Mouse (Mus musculus) ES-E14 (cell line): ENCODE measurements around the gene Sdc1. TPM values are rescaled to one million over a fixed set of nuclear protein-coding genes. Genes with fewer than 3 reads are reported as not detected.

Experiments used
- DNase-seq: peaks from one replicate; pipeline ENCODE4 v3.0.0-alpha.2; 2013; ENCODE audit warnings: low read depth, low spot score
- H3K27ac ChIP-seq: 2 replicates; pipeline ENCODE4 v1.5.1; 2012; ENCODE audit warnings: low read depth, mild to moderate bottlenecking, low read length, moderate library complexity, mixed read lengths; ENCODE audit not compliant: poor library complexity, insufficient read depth, severe bottlenecking
- H3K36me3 ChIP-seq: 2 replicates; pipeline ENCODE4 v1.6.1; 2012; ENCODE audit warnings: mild to moderate bottlenecking, low read length, moderate library complexity, mixed read lengths; ENCODE audit not compliant: control insufficient read depth, poor library complexity, insufficient read depth, severe bottlenecking
- H3K4me1 ChIP-seq, 2 experiments: fragments of 150-350 bp in 1 of 2; sonication (generic) in 1 of 2; 2 replicates each; pipeline ENCODE4 v1.6.1; 2012; ENCODE audit warnings: low read length in 2 of 2, mild to moderate bottlenecking in 1 of 2, mixed read lengths in 1 of 2; ENCODE audit not compliant: control insufficient read depth in 2 of 2, insufficient read depth in 2 of 2, poor library complexity in 1 of 2
- H3K4me3 ChIP-seq, 2 experiments: fragments of 150-350 bp in 1 of 2; sonication (generic) in 1 of 2; 2 replicates each; pipeline ENCODE4 v1.5.1; 2012; ENCODE audit warnings: low read length in 2 of 2, low read depth in 1 of 2, mild to moderate bottlenecking in 1 of 2, mixed read lengths in 1 of 2; ENCODE audit not compliant: insufficient read depth in 1 of 2, poor library complexity in 1 of 2, severe bottlenecking in 1 of 2
- H3K9ac ChIP-seq: 2 replicates; pipeline ENCODE4 v1.6.1; 2012; ENCODE audit warnings: low read depth, mild to moderate bottlenecking, low read length, mixed read lengths; ENCODE audit not compliant: poor library complexity, insufficient read depth, severe bottlenecking
- H3K9me3 ChIP-seq: fragments of 150-350 bp; sonication (generic); 2 replicates; pipeline ENCODE4 v1.6.1; 2012; ENCODE audit warnings: low read depth, mild to moderate bottlenecking, low read length; ENCODE audit not compliant: control insufficient read depth, insufficient read depth
- CHD2 ChIP-seq: IDR thresholded peaks from 2 replicates; pipeline ENCODE4 v1.6.1; 2014; ENCODE audit warnings: mild to moderate bottlenecking, low read depth, low read length, inconsistent platforms
- HCFC1 ChIP-seq: IDR thresholded peaks from 2 replicates; pipeline ENCODE4 v1.6.1; 2012; ENCODE audit warnings: low read length, inconsistent platforms, borderline replicate concordance; ENCODE audit not compliant: insufficient read depth
- MAFK ChIP-seq: IDR thresholded peaks from 2 replicates; pipeline ENCODE4 v1.6.1; 2014; ENCODE audit warnings: mild to moderate bottlenecking, low read depth, low read length, inconsistent platforms; ENCODE audit not compliant: insufficient read depth
- ZC3H11A ChIP-seq: IDR thresholded peaks from 2 replicates; pipeline ENCODE4 v1.6.1; 2012; ENCODE audit warnings: low read depth, mild to moderate bottlenecking, inconsistent platforms, low read length, borderline replicate concordance
- ZNF384 ChIP-seq: IDR thresholded peaks from 2 replicates; pipeline ENCODE4 v1.6.1; 2012; ENCODE audit warnings: low read depth, low read length, inconsistent platforms
- in situ Hi-C, 2 experiments: fragments of 600-800 bp; cut with MboI; formaldehyde crosslinking; loops; one replicate each; pipeline ENCODE4 v1.15.1; 2025; ENCODE audit warnings: low sequenced_read_pairs in 2 of 2, inconsistent platforms in 1 of 2; ENCODE audit not compliant: unreplicated experiment in 2 of 2
- total RNA-seq: library from RNA; depleted of rRNA; stranded (reverse); fragments of 300-350 nt; gene quantifications from 2 replicates; pipeline ENCODE4 v1.2.3, GENCODE M21; 2012

Sdc1 gene
- total RNA-seq, 1 experiment: 70.7 TPM

- Histone ChIP-seq H3K4me3 (no peak overlapping the region), H3K9me3 (no peaks in the 10 kb centered on the region), H3K36me3 (no peaks in the 10 kb centered on the region), H3K9ac (no peak overlapping the region), H3K27ac (no peak overlapping the region), H3K4me1 (0 out of 4 replicates have a peak, but pooled peaks cover 0 to 3% of the 10 kb centered on the region in 2 experiments)
- DNase-seq: no peak
- TF ChIP-seq MAFK (no peak), ZC3H11A (no peak), HCFC1 (no peak), CHD2 (no peak), ZNF384 (no peak)
- in situ Hi-C loops: no loop called here
These were observed 5.6 kb downstream of the Sdc1 start for GRCm38 (mm10) chr12:8776741-8777140.

DNA sequence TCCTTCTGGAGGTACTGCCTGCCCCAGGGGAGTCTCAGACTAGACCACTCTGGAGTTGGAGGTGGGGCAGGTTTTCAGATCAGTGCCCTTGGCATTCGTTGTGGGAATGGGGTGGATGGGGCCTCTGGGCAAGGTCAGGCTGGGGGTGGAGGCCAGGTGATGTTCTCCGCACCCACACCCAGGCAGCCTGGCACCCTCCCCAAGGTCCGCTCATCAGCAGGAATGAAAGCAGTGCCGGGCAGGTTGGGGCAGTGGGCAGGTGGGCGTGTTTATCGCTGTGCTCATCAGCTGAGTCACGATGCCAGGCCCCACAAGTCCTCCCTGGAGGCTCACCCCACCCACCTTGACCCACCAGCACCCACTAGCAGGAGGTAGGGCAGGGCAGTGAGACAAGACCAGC is 7.0 kb downstream of the Sdc1 start:
- H3K4me1 ChIP-seq: peaks cover 2 to 7% of the 10 kb centered on the region in 2 experiments; a peak in 1 of 4 replicates
- H3K9me3 ChIP-seq: no peaks in the 10 kb centered on the region
- no peak overlapping the region for H3K4me3 ChIP-seq
- H3K27ac ChIP-seq: no peak overlapping the region
- no peak overlapping the region for H3K9ac ChIP-seq
- no peak for DNase-seq
- no peak for TF ChIP-seq CHD2
- no peak for TF ChIP-seq ZC3H11A
- no peak for TF ChIP-seq HCFC1
- no peak for TF ChIP-seq MAFK
- TF ChIP-seq ZNF384: no peak
- in situ Hi-C loops: no loop called here
- no peaks in the 10 kb centered on the region for H3K36me3 ChIP-seq

DNA sequence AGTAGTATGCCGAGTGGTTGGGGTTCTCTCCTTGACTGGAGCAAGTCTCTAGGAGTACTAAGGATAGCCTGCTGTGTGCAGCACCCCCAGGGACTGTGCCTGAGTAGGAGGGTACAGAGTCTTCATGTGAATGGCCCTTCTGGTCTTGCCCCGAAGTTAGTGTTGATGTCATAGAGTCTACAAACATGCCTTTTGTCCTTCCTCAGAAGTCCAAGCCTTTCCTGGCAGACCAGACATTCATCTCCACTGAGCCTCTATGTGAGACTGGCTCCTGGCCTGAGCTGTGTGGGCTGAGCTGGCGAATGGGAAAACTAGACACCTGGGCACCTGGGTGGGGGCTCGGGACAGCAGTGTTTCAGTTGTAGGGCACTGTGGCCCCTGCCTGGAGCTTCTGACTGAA is 8.7 kb downstream of the Sdc1 start:
- peaks cover 0 to 7% of the 10 kb centered on the region in 2 experiments; a peak in 1 of 4 replicates for H3K4me1 ChIP-seq
- no peak for DNase-seq
- H3K9ac ChIP-seq: no peak overlapping the region
- no peak overlapping the region for H3K4me3 ChIP-seq
- H3K27ac ChIP-seq: no peak overlapping the region
- in situ Hi-C loops: no loop called here
- TF ChIP-seq ZNF384: no peak
- no peak for TF ChIP-seq ZC3H11A
- no peak for TF ChIP-seq HCFC1
- TF ChIP-seq CHD2: no peak
- no peak for TF ChIP-seq MAFK
- no peaks in the 10 kb centered on the region for H3K9me3 ChIP-seq
- no peaks in the 10 kb centered on the region for H3K36me3 ChIP-seq

DNA sequence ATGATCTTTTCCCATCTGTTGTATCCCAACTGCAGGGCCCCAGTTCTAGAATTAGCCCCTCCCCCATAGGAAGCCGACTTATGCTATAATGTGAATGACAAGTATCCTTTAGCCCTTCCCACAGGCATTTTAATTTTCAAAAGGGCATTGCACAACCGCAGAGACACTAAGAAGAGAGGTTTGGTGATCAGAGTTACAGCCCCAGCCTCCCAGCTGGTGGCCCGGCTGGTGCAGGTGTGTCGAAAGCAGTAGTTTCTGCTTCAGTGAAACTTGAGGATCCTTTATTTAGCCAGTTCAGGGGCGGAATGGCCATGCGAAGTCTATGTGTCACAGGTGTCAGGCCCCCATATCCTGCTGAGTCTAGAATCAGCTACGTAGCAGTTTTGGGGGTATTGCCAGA is 10.0 kb downstream of the Sdc1 start:
- Histone ChIP-seq H3K27ac (no peak overlapping the region), H3K36me3 (no peaks in the 10 kb centered on the region), H3K4me1 (peaks cover 0 to 7% of the 10 kb centered on the region in 2 experiments; a peak in 1 of 4 replicates), H3K9ac (no peak overlapping the region), H3K9me3 (no peaks in the 10 kb centered on the region), H3K4me3 (no peak overlapping the region)
- TF ChIP-seq HCFC1 (no peak), ZC3H11A (no peak), ZNF384 (no peak)
- DNase-seq: no peak
- in situ Hi-C loops: no loop called here

DNA sequence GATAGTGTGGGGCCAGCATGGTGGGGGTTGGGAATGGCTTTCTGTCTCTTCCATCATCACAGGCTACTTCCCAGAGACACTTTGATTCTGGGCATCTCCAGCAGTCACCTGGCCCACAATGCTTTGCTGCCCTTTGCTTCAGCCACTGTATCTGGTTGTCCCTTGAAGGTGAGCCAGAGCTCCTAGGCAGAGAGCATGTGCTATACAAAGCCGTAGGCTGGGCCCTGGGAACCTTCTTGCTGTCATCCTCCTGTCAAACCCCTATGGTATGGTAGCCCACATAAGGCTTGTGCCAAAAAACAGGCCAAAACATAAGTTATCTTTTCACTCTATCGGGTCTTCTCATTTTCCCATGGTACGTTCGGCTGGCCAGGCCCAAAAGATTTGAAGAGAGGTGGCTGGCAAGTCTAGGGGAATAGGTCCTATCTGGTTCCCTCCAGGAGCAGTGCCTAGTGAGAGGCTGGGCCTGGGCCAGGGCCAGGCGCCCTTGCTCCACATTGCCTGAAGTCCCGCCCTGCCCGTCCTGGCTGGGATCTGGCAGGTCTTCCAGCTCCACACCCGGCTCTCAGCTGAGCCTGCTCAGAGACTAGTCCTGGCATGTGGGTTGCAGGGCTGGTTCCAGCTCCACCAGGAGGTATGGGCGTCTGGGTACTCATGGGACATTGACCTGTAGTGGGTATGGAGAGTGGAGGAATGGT is 10.7 kb downstream of the Sdc1 start:
- no peaks in the 10 kb centered on the region for H3K9me3 ChIP-seq
- TF ChIP-seq HCFC1: no peak
- no peak overlapping the region for H3K9ac ChIP-seq
- no peak overlapping the region for H3K4me3 ChIP-seq
- DNase-seq: no peak
- H3K36me3 ChIP-seq: no peaks in the 10 kb centered on the region
- in situ Hi-C loops: no loop called here
- H3K27ac ChIP-seq: no peak overlapping the region
- H3K4me1 ChIP-seq: peaks cover 0 to 9% of the 10 kb centered on the region in 2 experiments; a peak in 1 of 4 replicates
